Mouse (Mus musculus) natural killer cell, adult 2 months (primary cell): ENCODE results near the gene Tfcp2.
"Not testable (repeated sequence)": the region's sequence is repeated elsewhere in the genome, so short reads cannot be mapped to it uniquely, and the experiment has no call there.

Experiments
- DNase-seq, 2 experiments: peaks; one replicate each; pipeline ENCODE4 v3.0.0; 2022; ENCODE audit warnings: low spot score in 2 of 2

The Tfcp2 gene

DNA sequence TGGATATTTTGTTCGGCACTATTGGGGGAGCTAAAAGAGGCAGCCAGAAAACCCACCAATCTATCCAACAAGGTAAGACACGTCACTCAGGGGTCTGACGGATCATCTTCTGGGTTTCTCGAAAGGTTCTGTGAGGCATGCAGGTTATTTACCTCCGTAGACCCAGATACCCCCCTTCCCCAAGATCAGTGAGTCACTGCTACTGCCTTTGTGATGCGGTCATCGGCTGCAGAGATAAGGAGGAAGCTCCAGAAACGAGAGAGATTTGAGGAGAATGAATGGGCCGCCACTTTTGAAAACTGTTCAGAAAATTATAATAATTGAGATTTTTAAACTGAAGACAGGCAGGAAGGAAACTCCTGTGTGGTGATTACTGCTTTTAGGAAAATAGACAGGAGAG is 4.6 kb upstream of the Tfcp2 start:
- no peak for DNase-seq

DNA sequence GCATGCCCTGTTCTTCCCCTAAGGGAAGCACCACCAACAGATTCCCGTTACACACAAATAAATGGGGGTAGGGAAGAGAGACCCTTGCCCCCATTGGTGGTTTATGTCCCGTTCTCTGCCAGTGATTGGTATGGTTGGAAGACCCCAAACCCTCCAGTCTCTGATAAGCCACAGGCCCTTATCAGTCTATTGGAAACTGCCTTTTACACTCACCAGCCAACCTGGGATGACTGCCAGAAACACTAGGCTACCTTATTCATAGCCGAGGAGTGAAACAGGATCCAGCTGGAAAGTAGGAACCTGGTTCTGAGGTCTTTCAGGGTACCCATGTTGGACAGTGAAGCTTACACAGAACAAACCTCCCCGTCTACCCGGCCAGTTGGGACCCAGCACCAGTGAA is 4.2 kb upstream of the Tfcp2 start:
- no peak for DNase-seq

DNA sequence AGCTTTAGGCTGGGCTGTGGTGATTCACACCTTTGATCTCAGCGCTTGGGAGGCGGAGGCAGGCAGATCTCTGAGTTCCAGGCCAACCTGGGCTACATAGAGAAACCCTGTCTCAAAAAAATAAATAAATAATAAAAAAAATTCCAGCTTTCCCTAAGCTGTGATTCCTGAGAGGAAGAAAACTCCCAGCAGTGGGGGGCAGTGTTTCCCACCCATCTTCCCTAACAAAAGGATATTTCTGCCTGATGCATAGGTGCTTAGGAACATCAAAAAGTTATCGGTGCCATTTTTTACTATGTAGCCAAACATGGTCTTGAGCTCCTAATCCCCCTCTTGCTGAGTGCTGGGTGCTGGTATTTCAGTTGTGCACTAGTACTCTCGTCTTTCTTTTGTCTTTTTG is 1.5 kb downstream of the Tfcp2 start:
- no peak for DNase-seq

DNA sequence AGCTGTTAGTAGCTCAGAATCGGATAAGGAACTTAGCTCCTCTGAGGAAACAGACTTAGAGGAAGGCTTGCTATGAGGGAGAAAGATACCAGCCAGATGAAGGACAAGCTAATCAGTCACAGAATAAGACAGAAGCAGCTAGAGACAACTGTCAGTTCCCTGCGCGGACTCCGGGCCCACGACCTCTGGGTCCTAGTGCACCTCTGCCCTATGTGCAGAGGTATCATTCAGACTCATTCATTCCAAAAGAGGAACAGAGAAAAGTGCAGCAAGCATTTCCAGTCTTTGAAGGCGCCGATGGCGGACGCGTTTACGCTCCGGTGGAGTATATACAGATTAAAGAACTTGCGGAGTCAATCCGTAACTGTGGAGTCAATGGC is 8.2 kb downstream of the Tfcp2 start:
- not testable (repeated sequence) for DNase-seq

DNA sequence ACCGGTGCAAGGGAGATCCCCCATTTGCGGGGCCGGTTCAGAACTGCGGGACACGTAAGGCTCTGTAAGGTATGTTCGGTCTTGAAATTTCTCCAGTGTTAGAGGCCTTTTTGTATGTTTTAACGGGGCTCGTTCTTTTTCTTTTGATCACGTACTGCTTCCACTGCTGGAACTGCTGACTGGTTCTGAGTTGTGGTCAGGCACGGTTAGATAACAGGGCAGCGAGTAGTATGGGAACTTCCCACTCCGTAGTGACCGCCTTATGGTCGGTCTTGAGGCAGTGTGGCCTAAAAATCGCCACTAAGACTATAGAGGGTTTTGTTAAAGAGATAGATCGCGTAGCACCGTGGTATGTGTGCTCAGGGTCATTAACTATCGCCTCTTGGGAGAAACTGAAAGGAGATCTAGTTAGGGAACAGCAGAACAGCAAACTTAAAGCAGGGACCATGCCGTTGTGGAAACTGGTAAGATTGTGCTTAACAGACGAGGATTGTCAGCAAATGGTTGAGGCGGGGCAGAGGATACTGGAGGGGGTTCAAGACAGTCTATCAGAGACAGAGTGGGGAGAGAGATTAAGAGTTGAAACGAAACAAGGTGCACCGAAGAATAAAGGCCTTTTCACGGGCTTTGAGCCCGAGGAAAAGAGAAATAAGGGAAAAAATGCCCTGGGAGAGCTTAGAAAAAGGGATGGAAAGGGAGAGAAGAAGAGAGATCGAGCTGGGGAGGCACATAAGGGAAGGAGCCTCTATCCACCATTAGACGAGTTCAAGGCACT is 8.7 kb downstream of the Tfcp2 start:
- not testable (repeated sequence) for DNase-seq

DNA sequence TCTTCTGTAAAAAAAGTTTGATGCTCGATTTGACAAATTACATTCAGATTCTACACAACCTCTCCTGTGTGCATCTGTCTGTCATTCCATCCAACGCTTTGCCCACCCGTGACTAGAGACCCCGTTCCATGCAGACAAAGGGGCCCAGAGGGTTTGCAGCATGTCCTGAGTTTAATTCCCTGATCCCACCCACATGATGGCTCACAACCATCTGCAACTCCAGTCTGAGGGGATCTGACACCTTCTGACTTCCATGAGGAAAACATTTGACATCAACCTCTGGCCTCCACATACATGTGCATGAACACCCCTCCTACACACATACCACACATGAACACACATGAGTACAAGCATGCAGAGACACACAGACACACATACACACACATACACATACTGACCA is 10.4 kb downstream of the Tfcp2 start:
- no peak for DNase-seq

DNA sequence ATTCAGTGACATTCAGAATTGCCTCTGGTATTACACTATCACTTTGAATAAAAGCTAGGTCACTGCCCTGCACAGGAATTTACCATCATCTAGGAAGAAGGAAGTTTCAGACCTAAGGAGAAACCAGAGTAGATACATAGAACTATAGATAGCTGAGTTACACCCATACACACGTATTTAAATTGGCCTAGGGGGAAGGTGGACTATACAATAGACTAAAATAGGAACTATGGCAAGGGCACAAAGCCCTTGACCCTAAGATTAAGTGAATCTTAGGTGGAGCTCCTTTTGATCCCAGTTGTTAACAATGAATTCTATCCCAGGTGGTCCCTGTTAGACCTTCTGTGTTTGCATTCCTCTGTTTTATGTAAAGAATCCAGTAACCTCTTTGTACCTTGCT is 10.8 kb downstream of the Tfcp2 start:
- not testable (repeated sequence) for DNase-seq

DNA sequence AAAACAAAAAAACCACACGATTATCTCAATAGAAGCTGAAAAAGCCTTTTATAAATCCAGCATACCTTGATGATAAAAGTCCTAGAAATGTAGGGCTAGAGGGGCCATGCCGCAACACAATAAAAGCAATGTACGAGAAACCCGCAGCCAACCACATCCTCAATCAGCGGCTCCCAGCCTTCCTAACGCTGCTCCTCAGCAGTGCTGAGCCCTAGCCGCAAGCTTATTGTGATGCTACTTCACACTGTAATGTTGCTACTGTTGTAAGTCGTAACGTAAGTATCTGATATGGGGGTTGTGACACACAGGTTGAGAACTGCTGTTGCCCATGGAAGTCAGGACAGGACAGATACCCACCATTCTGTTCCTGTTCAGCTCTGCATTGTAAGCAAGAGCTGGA is 12.4 kb downstream of the Tfcp2 start:
- no peak for DNase-seq

DNA sequence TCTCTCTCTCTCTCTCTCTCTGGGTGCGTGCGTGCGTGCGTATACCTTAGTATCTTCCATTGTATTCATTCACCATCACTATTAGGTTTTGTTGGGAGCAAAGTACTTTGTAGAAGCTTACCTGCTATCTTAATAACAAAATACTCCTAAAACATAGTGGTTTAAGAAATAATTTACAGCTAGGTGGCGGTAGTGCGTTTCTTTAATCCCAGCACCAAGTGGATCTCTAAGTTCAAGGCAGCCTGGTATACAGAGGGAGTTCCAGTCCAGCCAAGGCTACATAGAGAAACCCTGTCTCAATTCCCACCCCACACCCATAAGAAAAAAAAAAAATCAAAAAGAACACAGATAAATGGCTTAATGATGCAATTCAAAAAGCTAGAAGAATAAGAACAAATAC is 13.9 kb downstream of the Tfcp2 start:
- peak; percentile 43 to 50 for DNase-seq

DNA sequence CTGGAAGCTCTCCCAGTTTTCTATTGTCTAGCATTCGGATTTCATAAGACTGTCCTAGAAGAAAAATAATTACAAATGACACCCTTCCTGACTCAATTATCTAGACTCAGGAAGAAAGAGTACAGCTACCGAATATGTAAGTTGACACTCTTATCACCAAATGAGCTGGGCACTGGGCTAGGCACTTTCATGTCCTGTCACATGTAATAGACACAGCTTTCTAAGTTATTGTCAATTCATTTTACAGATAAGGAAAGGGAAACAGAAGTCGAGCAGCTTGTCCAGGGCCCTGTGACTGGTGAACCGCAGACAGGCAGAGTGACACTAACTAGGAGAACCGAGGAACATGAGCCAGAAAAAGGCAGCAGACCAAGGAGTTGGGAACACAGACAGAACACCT is 23.9 kb downstream of the Tfcp2 start:
- no peak for DNase-seq

DNA sequence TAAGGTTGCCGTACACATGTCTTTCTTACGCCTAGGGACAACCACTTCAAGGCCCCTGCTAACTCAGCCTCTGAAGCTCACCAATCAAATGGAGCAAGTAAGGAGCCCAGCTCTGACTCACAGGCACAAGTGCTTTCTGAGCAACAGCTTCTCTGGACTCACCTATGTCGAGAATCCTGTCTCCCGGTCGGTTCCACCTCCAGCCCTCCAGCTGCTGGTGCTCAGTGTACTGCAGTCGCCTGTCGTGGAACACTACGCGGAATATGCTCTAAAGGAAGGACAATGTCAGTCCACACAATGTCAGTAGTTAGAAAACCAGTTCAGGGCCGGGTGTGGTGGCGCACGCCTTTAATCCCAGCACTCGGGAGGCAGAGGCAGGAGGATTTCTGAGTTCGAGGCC is 26.4 kb downstream of the Tfcp2 start:
- no peak for DNase-seq

DNA sequence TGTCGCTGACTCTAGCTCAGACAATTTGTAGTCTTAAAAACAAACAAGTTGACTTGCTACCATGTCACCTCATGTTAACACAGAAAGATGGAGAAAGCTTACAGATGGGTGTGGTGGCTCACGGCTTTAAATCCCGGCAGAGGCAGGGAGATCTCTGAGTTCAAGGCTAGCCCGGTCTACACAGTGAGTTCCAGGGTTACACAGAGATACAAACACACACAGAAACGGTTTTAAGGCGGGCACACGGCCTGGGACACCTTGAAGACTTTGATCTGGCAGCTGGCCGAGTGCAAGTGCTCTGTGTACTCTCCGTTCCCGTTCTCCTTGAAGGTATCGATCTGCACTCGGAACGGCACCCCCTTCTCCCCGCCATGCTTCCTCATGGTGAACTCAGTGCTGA is 31.5 kb downstream of the Tfcp2 start:
- no peak for DNase-seq

DNA sequence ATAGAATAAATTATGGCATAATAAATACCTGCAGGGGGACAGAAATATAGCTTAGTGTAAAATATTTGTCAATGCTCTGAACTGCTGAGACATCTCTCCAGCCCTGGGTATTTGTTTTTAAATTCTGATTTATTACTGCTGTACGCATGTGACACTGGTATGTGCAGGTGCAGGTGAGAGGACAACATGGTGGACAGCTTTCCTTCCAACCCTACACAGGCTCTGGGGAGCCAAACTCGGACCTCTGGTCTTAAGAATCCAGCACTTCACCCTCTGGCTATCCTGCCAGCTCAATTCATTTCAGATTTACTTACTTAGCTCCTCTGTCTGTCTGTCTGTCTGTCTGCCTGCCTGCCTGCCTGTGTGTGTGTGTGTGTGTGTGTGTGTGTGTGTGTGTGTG is 36.7 kb downstream of the Tfcp2 start:
- DNase-seq = no peak

DNA sequence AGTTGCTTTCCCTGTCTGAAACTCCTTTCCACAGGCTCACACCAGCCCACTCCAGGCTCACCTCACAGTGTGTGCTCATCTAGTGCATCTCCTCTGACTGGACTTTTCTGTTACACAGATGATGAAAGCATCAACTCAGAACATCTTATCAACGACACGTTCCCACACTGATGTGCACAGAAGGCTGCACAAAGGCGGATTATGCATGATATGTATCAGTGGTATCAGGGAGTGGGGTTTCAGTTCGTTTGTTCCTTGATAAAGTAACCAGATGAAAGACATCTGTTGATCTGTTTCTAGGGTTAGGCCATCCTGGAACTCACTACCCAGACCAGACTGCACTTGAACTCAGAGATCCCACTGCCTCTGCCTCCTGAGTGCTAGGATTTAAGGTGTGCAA is 38.4 kb downstream of the Tfcp2 start:
- no peak for DNase-seq

DNA sequence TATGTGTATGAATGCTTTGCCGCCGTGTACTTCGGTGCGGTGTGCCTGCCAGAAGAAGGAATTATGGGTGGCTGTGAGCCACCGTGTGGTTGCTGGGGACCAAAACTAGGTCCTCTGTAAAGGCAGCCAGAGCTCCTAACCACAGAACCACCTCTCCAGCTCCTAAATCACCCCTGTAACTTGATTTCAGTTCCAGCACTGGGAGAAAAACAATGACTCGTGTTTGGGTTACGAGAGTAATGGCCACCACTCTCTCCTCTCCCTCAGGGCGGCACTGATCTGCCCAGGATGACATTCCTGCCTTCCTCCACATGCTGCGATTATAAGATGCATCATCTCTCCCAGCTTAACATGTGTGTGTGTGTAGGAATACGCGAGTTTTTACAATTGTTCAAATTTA is 41.7 kb downstream of the Tfcp2 start:
- DNase-seq = no peak

DNA sequence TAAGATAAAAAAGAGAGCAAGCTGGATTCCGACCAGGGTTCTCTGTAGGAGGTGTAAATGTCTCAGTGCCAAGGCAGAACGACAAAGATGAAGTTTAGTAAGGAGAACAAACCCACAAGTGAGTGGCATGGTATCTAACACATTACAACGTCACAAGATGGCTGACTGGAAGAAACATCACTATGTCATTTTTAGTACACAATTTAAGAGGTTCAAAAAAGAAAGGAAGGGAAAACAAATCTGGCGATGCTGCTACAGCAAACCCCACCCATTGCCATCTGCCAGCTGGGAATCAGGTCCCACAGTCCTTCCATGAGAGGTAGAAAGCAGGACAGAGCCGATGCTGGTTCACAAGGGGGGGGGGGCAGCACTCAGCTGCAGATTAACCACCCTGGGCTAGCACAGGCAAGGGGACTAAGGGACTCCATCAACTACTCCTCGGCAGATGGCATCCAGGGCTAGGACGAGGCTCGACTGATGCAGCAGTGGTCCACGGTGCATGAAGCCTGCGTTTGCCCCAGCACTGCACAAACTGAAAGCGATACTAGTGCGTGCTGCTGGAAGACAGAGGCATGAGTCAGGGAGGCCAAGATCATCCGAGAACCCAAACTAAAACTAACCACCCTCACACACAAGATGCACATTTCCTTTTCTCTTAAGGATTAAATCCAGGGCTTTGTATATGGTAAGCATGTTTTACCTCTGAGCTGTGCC is 43.2 kb downstream of the Tfcp2 start:
- no peak for DNase-seq

DNA sequence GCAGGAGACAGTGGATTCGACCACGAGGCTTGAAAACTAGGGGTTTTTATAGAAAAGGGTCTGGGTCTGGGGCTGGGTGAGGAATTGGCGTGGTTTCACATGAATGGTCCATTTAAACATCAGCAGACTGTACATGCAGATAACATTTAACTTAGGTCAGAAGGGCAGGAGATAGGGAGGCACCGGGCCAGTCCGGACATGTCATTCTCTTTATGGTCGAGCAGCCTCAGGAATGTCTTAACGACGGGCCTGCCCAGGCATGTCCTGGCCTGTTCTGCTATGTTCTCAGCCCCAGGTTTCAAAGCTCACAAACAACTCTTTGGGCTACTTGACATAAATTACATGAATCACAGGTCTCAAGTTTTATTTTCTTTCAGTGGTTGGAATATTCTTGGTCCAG is 52.3 kb downstream of the Tfcp2 start:
- DNase-seq = not testable (repeated sequence)

DNA sequence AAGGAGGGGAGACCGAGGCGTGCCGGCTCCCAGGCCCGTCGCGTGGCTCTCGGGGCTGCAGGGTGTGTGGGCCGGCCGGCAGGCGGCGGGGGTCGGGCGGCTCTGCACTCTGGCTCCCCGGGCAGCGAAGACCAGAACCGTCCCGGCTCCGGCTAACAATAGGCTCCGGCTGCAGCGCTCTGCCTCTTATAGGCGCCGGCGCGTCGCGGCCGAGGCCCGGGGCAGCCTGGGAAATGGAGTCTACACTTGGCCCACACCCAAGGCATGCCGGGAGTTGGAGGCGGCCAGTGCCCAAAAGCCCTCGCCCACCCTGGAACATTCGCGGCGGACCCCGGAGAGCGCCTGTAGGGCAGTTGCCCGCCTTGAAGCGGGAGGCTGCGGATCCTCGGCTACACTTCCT is 56.7 kb downstream of the Tfcp2 start, which contains the start of gene Csrnp2:
Csrnp2 (minus strand) TSS at position 387 of the 400 bp plus-strand sequence.
- DNase-seq = peak; percentile 70 to 82

DNA sequence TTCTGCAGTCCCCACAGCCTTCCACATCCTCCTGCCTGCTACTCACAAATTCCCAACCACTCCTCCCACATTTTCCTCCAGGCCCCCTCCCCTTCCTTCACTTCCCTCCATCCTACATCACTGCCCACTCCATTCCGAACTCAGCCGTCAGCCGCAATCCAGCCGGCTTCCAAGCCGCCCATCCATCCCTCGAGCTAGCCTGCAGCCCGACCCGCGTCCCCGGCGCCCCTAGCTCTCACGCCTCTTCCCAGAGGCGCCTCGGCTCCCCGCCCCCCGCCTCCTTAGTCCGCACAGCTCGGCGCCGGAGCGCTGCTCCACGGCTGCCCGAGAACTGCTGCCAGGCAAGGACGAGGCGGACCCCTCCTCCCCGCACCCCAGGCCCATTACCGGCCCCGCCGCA is 57.2 kb downstream of the Tfcp2 start:
- DNase-seq = no peak

DNA sequence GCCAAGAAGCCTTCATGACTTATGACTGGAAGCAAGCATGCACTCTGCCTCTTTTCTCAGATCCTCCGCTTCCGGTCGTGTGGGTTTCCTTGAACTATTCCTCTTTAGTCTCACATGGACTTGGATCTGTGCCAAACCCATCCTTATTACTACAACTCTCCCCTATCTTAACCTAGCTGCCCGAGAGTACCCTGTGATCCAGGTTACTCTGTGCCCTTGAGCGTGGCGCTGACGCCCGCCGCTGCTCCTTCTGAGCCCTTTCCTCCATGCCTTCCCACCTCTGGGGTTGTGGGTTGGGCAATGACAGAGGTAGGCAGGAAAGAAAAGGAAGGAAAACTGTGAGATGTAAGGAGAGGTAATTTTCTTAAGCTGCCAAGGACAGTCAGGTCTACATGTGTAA is 59.8 kb downstream of the Tfcp2 start:
- no peak for DNase-seq

DNA sequence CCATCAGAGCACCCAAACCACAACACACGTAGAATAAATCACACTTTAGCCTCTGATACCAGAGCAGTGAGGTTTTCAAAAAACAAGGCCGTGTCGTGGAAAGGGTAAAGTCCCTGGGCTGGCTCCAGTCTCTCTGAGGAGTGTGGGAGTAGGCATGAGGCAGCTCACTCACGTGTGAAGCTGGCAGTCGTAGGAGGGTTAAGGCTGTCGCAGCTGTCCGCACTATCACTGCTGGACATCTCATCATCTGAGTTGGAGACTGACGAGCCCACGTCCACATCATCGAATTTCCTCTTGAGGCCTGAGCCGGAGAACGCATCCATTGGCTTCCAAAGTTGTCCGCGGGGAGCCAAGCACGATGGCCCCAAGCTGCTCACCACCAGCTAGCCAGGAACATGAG is 62.5 kb downstream of the Tfcp2 start:
- DNase-seq = no peak

DNA sequence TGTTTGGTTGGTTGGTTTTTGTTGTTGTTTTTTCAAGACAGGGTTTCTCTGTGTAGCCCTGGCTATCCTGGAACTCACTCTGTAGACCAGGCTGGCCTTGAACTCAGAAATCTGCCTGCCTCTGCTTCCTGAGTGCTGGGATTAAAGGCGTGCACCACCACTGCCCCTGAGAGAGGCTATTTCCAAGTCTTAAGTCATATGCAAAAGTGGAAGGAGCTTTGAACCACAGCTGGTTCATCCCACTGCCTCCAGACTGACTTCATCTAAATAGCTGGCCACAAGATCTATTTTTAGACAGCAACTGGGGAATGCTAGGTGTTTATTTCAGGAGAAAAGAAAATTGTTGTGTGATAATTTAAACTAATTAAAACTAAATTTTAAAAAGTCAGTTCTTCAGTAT is 63.5 kb downstream of the Tfcp2 start:
- not testable (repeated sequence) for DNase-seq

DNA sequence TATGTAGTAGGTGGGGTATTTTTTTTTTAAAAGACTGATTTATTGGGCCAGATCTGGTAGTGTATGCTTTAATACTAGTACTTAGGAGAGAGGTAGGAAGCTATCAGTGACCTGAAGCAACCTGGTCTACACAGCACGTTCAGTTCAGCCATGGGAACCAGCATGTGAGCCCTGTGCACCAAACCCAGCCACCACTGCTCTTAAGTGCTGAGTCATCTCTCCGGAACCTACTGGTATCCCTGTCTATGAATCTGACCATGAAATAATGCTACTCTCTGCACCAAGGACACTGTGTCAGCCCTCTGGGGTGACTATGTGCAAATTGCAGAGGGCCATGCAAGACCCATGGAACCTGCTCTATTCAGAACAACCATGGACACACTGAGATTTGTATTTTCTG is 64.8 kb downstream of the Tfcp2 start:
- DNase-seq = no peak

DNA sequence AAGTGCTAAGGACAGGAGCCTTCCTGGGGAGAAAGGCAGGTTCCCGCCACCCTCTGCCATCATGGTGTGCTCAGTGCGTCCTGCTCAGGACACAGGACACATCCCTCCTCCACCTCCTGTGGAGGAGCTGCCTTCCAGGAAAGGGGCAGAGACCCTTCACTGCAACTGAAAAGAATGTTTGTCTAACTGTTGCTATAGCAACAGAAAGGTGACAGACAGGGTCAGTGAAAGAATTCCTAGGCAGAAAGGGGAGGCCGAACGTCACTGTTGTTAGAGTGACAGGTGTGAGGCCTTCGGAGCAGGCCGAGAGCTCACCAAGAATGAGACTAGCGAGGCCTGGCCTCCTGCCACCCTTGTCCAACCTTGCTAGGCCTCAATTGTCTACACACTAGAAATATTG is 65.4 kb downstream of the Tfcp2 start:
- no peak for DNase-seq
